Mouse (Mus musculus) brain, embryonic 14.5 days (tissue): ENCODE results near the gene Scel.

ENCODE experiments used
- CTCF ChIP-seq: fragments of 200-500 bp; IDR thresholded peaks from 2 replicates; pipeline ENCODE4 v1.5.1; 2012; ENCODE audit warnings: inconsistent platforms, mild to moderate bottlenecking, moderate library complexity, borderline replicate concordance; ENCODE audit not compliant: insufficient read depth, insufficient read length; ENCODE audit errors: extremely low read depth
- POLR2A ChIP-seq: fragments of 200-500 bp; IDR thresholded peaks from 2 replicates; pipeline ENCODE4 v1.6.1; 2012; ENCODE audit warnings: mild to moderate bottlenecking, inconsistent platforms, borderline replicate concordance; ENCODE audit not compliant: poor library complexity, insufficient read depth, insufficient read length, severe bottlenecking; ENCODE audit errors: extremely low read depth

DNA sequence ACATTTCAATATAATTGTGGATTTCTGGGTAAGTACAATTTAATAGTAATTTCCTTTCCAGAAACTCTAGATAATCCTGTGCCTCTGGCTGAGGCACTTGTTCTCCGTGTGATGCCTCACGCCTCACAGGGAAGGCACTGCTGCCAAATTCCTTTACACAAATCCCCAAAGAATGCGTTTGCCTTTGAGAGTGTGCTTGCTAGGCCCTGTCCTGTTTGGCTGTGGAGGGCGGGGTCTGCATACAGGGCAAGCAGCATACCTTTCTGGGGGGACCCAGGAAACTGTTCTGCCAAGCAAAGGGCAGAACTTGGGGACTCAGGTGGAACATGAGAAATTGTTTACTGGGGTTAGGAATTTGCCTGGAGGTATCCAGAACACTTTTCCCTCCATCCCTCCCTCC lies 12.2 kb upstream of the Scel start:
- TF ChIP-seq CTCF (no peak), POLR2A (no peak)
